Mouse (Mus musculus) hindbrain, embryonic 13.5 days (tissue): ENCODE results near the gene Bcas3. TPM values are rescaled to one million over a fixed set of nuclear protein-coding genes. Genes with fewer than 3 reads are reported as not detected.

ENCODE experiments used
- ATAC-seq: fragments of 200-750 bp; cut with Nextera tagmentation; 2 replicates; pipeline ENCODE4 v1.8.0; 2017; ENCODE audit warnings: moderate TSS enrichment; ENCODE audit not compliant: low FRiP score
- H3K27ac ChIP-seq: fragments of 300-500 bp; sonication (generic); 2 replicates; pipeline ENCODE4 v1.5.1; 2015; ENCODE audit warnings: inconsistent platforms, mild to moderate bottlenecking, moderate library complexity
- H3K27me3 ChIP-seq: fragments of 300-500 bp; sonication (generic); 2 replicates; pipeline ENCODE4 v1.6.1; 2015; ENCODE audit warnings: mild to moderate bottlenecking, inconsistent platforms
- H3K36me3 ChIP-seq: fragments of 300-500 bp; sonication (generic); 2 replicates; pipeline ENCODE4 v1.6.1; 2015; ENCODE audit warnings: mild to moderate bottlenecking, inconsistent platforms
- H3K4me1 ChIP-seq: fragments of 300-500 bp; sonication (generic); replicated peaks from 2 replicates; pipeline ENCODE4 v1.6.1; 2015; ENCODE audit warnings: inconsistent platforms
- H3K4me2 ChIP-seq: fragments of 300-500 bp; sonication (generic); 2 replicates; pipeline ENCODE4 v1.6.1; 2015; ENCODE audit warnings: inconsistent platforms, mild to moderate bottlenecking, moderate library complexity
- H3K4me3 ChIP-seq: fragments of 300-500 bp; sonication (generic); 2 replicates; pipeline ENCODE4 v1.5.1; 2015; ENCODE audit warnings: mild to moderate bottlenecking, inconsistent platforms
- H3K9ac ChIP-seq: fragments of 300-500 bp; sonication (generic); 2 replicates; pipeline ENCODE4 v1.6.1; 2015; ENCODE audit warnings: mild to moderate bottlenecking, inconsistent platforms
- H3K9me3 ChIP-seq: fragments of 300-500 bp; sonication (generic); 2 replicates; pipeline ENCODE4 v1.6.1; 2016; ENCODE audit warnings: inconsistent platforms
- WGBS: fragments of 180-500 bp; shearing (Covaris S2); methylation state at CpG from one replicate; pipeline ENCODE4 v1.1.7; 2015; 5-methylcytosine and 5-hydroxymethylcytosine counted together
- polyA plus RNA-seq: library from polyadenylated mRNA; unstranded; fragments of >200 nt; fragmentation: Nextera tagmentation; extraction: Ambion mirVana; gene quantifications from 2 replicates; pipeline ENCODE4 v1.2.1, GENCODE M21; 2015

Bcas3 gene
- polyA plus RNA-seq, 1 experiment from 2014 or later, result 34.0 TPM

DNA sequence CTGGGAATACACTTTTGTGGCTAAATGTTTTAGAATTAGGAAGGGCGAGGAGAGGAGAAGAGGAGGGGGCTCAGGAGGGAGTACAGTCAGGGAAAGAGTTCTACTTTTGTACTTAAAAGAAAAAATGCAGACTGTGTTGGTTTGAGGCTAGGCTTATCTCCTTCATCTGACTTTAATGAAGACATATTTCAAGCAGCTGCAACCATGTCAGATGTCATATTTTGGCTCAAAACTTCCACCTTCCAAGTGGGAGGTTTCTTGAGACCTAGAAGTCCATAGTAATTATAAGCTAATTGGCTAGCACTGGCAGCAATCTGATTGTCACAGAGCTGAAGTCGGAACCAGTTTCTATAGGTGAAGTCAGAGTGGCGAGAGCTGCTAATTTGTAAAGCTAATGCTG, 384.9 kb downstream of the Bcas3 start:
- 41% methylated on average over 3 of the region's 3 CpGs for WGBS
- no peaks in the 10 kb centered on the region for H3K36me3 ChIP-seq
- no peak overlapping the region for H3K9ac ChIP-seq
- peaks cover 12% of the 10 kb centered on the region; the same call in 1 of the 2 replicates for H3K4me1 ChIP-seq
- no peak overlapping the region for H3K4me3 ChIP-seq
- no peaks in the 10 kb centered on the region for H3K9me3 ChIP-seq
- H3K27me3 ChIP-seq, result peaks cover 5% of the 10 kb centered on the region; the same call in 1 of the 2 replicates
- H3K4me2 ChIP-seq, result no peak overlapping the region
- ATAC-seq, result no peak
- no peak overlapping the region for H3K27ac ChIP-seq

DNA sequence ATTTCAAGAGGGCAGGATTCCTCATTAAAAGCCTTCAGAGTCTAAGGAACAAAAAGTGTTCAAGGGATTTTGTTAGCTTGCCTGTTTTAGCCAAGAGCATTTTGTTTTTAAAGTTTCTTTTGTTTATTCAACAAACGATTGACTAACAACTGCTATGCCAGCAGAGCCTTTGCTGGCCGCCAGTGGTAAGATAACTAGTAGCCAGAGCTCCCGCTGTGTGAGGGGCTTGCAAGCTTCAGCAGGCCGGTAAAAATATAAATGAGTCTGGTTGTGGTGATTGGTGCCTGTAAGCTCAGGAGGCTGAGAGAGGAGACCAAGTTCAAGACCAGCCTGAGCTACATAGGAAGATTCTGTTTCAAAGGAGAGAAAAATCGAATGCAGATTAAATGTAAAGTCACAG, 385.6 kb downstream of the Bcas3 start:
- Histone ChIP-seq H3K27ac (no peak overlapping the region), H3K36me3 (no peaks in the 10 kb centered on the region), H3K9me3 (no peaks in the 10 kb centered on the region), H3K4me1 (peaks cover 12% of the 10 kb centered on the region; the same call in 1 of the 2 replicates), H3K4me2 (no peak overlapping the region), H3K4me3 (no peak overlapping the region), H3K9ac (no peak overlapping the region), H3K27me3 (peaks cover 5% of the 10 kb centered on the region; the same call in 1 of the 2 replicates)
- 33% methylated on average over 5 of the region's 5 CpGs for WGBS
- no peak for ATAC-seq

GRCm38 (mm10) chr11:85739266-85739977, 386.5 kb downstream of the Bcas3 start:
- no peak overlapping the region for H3K9ac ChIP-seq
- no peaks in the 10 kb centered on the region for H3K36me3 ChIP-seq
- no peak overlapping the region for H3K4me2 ChIP-seq
- whole genome bisulfite sequencing, result 58% methylated on average over 6 of the region's 6 CpGs
- no peak for ATAC-seq
- H3K27me3 ChIP-seq, result peaks cover 5% of the 10 kb centered on the region; the same call in 1 of the 2 replicates
- H3K27ac ChIP-seq, result no peak overlapping the region
- H3K4me3 ChIP-seq, result no peak overlapping the region
- no peaks in the 10 kb centered on the region for H3K9me3 ChIP-seq
- H3K4me1 ChIP-seq, result peaks cover 12% of the 10 kb centered on the region; the same call in 1 of the 2 replicates

DNA sequence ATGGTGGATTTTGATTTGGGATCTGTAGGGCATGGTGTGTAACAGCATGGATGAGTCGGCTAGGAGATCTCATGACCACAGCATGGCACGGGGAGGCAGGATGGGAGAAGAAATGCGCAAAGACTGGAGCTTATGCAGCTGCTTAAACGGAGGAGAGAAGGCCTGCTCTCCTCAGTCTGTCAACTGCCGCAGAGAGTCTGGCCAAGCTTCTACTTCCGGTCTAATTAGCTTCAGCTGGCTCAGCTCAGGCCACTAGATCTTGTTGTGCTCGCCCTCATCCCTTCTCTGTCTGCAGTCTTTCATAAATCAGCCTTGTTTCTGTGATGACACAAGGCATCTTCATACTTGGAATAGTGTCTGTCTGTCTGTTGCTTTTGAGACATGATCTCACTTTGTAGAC, 393.4 kb downstream of the Bcas3 start:
- no peak for ATAC-seq
- Histone ChIP-seq H3K4me2 (no peak overlapping the region), H3K9ac (no peak overlapping the region), H3K9me3 (no peaks in the 10 kb centered on the region), H3K4me3 (no peak overlapping the region), H3K36me3 (no peaks in the 10 kb centered on the region), H3K27me3 (no peaks in the 10 kb centered on the region), H3K27ac (no peak overlapping the region), H3K4me1 (no peaks in the 10 kb centered on the region; the same call in 1 of the 2 replicates)
- 79% methylated on average over 7 of the region's 7 CpGs for WGBS

DNA sequence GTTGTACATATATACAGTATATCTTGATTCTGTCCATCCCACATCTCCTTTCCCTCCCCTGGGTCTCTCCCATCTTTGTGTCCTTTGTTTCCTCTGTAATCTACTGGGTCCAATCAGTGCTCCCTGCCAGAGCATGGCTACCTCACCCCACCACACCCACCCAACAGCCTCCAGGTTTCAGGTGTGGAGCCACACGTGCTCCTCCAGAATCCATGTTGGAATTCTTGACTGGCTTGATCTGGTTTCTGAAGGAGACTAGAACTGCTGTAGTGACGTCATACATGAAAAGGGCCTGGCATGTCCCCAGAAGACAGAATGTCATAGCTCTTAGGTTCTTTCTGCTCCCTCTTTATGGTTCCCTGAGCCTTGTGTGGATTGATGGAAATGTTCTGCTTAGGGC, 395.9 kb downstream of the Bcas3 start:
- H3K4me3 ChIP-seq, result no peak overlapping the region
- H3K9me3 ChIP-seq, result no peaks in the 10 kb centered on the region
- H3K4me1 ChIP-seq, result no peaks in the 10 kb centered on the region; the same call in 1 of the 2 replicates
- H3K9ac ChIP-seq, result no peak overlapping the region
- no peak overlapping the region for H3K4me2 ChIP-seq
- no peaks in the 10 kb centered on the region for H3K36me3 ChIP-seq
- no peak overlapping the region for H3K27ac ChIP-seq
- no peak for ATAC-seq
- WGBS, result 87% methylated on average over 2 of the region's 2 CpGs
- H3K27me3 ChIP-seq, result no peaks in the 10 kb centered on the region

DNA sequence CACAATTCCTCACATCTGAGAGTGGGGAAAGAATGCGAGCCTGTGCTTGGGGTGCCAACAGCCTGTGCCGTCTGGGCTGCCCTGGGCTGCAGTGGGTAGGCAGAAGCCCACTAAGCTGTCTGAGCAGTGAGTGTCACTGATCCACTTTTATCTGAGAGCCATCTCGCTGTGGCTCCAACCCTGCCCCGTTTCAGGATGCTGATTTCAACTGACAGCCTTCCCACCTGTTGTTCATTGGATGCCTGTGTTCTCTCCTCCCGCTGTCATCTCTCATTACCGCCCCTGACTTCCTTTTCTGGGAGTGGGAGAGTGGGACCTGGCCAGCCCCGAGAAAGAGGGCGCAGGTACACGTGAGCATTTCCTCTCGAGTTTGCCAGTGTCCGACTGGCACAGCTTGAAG, 398.2 kb downstream of the Bcas3 start:
- Histone ChIP-seq H3K4me3 (no peak overlapping the region), H3K9ac (no peak overlapping the region), H3K4me1 (peaks cover 7% of the 10 kb centered on the region), H3K9me3 (no peaks in the 10 kb centered on the region), H3K27me3 (no peaks in the 10 kb centered on the region), H3K4me2 (no peak overlapping the region), H3K36me3 (no peaks in the 10 kb centered on the region), H3K27ac (no peak overlapping the region)
- WGBS, result 73% methylated on average over 11 of the region's 11 CpGs
- ATAC-seq, result no peak

DNA sequence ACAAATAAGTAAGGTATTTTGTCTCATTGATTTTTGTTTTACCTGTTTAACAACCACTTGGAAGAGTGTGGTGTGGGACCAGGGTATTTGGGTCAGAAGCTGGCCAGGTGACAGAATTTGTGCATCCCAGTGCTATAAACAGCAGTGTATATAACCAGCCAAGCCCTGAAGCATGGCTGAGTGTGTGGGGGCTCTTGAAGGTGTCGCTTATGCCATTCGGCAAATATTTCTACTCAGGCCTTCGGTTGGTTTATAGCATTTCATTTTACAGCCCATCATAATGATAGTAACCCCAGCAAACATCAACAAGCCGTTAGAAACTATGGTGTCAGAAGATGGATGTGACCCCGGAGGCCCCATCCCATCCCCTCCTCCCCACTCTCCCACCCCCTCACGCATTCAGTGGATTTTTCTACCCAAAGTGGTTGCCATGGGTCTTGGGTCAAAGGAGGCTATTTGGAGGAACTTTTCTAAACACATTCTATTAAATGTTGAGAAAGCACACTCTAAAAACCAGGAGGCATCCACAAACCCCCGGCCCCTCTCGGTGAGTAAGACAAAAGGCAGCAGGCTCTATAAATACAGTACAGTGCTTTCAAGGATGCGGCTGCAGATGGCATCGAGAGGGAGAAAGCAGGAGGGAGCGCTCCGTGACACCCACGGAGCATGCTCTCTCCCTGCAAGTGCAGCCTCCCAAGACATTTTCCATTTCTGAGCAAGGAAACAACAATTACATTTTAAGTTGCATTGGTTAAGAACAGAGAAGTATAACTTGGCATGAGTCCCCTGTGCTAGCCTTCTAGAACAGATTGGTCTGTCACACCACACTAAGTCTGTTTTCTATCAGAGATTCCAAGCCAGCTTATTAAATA, 401.9 kb downstream of the Bcas3 start:
- ATAC-seq, result no peak
- Histone ChIP-seq H3K4me1 (peaks cover 11% of the 10 kb centered on the region), H3K9me3 (no peaks in the 10 kb centered on the region), H3K36me3 (no peaks in the 10 kb centered on the region), H3K27ac (no peak overlapping the region), H3K4me3 (no peak overlapping the region), H3K27me3 (0 out of 2 replicates have a peak, but pooled peaks cover 3% of the 10 kb centered on the region), H3K9ac (no peak overlapping the region), H3K4me2 (no peak overlapping the region)
- WGBS, result 44% methylated on average over 13 of the region's 13 CpGs

DNA sequence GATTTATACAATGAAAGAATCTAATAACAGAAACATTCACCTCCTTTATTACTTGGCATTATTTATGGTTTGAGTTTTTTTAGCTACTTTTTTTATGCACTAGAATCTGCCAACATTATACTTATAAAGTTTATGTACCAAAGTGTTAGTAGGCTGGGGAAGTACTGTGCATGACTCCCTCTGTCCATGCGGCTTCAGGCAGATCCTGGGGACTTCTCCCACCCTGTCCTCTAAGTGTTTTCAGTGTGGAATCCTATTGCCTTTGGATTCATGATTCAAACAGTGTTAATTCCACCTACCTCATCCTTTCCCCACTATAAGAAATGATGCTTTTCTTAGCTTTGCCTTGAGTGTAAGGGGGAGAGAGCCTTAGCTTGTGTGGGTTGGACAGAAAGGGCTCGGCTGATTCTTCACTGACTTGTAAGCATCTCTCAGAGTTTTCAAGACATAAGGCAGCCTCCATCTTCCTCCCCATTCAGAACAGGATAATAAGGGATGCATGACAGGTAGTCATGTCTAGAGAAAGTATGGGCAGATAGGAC, 402.6 kb downstream of the Bcas3 start:
- Histone ChIP-seq H3K36me3 (no peaks in the 10 kb centered on the region), H3K9me3 (no peaks in the 10 kb centered on the region), H3K27ac (no peak overlapping the region), H3K4me1 (peaks cover 18% of the 10 kb centered on the region), H3K27me3 (0 out of 2 replicates have a peak, but pooled peaks cover 3% of the 10 kb centered on the region), H3K9ac (no peak overlapping the region), H3K4me3 (no peak overlapping the region), H3K4me2 (no peak overlapping the region)
- no peak for ATAC-seq
- WGBS, result 81% methylated on average over 2 of the region's 2 CpGs

GRCm38 (mm10) chr11:85758891-85759290, 405.9 kb downstream of the Bcas3 start:
- Histone ChIP-seq H3K9ac (no peak overlapping the region), H3K9me3 (no peaks in the 10 kb centered on the region), H3K4me3 (no peak overlapping the region), H3K4me2 (no peak overlapping the region), H3K27me3 (peaks cover 6% of the 10 kb centered on the region), H3K4me1 (peaks cover 28% of the 10 kb centered on the region), H3K27ac (no peak overlapping the region), H3K36me3 (no peaks in the 10 kb centered on the region)
- WGBS, result 85% methylated on average over 9 of the region's 9 CpGs
- no peak for ATAC-seq

GRCm38 (mm10) chr11:85759634-85760439, 406.9 kb downstream of the Bcas3 start:
- Histone ChIP-seq H3K4me3 (no peak overlapping the region), H3K27ac (no peak overlapping the region), H3K27me3 (peaks cover 10% of the 10 kb centered on the region), H3K36me3 (no peaks in the 10 kb centered on the region), H3K9me3 (no peaks in the 10 kb centered on the region), H3K9ac (peak overlapping the region; percentile 46; the same call in 1 of the 2 replicates), H3K4me1 (peaks cover 25% of the 10 kb centered on the region), H3K4me2 (no peak overlapping the region)
- ATAC-seq, result no peak
- 66% methylated on average over 14 of the region's 14 CpGs for WGBS

DNA sequence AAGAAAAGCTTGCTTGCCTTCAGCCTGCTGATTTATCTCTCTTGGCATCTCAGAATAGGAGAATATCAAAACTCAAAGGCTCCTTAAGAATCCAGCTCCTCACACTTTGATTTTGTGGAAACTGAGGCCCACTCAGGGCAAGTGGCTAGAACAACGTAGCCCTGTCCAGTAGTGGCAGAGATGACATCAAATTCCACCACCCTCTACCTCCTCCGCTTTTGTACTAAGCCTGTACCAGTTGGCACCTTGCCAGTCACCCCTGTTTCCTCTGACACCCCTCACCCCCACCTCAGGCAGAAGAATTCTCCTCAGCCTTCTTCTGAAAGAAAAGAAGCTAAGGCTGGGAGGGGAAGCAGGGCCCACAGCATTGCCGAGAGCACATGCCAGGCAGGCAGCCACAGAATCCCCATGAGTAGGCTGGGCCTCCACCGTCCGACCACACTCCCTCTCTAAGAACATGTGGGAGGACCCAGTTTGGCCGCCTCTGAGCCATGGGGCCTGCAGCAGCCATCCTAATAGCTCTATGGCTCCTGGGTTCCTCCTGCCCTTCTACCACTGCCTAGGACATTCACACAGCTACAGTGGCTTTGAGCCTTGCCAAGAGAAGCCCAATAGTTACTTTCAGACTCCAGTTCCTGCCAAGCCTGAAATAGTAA, 407.6 kb downstream of the Bcas3 start:
- Histone ChIP-seq H3K27me3 (peaks cover 11% of the 10 kb centered on the region), H3K36me3 (no peaks in the 10 kb centered on the region), H3K9ac (peak overlapping the region; percentile 46; the same call in 1 of the 2 replicates), H3K4me1 (peaks cover 22% of the 10 kb centered on the region), H3K9me3 (no peaks in the 10 kb centered on the region), H3K4me2 (no peak overlapping the region), H3K27ac (no peak overlapping the region), H3K4me3 (no peak overlapping the region)
- ATAC-seq, result 0 out of 2 replicates have a peak, but pooled peaks have one; percentile 54
- WGBS, result 34% methylated on average over 6 of the region's 6 CpGs
